Mouse (Mus musculus) spleen, adult 2 months (tissue): ENCODE measurements around the gene Scap. TPM values are rescaled to one million over a fixed set of nuclear protein-coding genes. Genes with fewer than 3 reads are reported as not detected.

ENCODE experiments used
- DNase-seq, 2 experiments: peaks; one replicate each; pipeline versions ENCODE4 v3.0.0 to v3.0.0-alpha.2; 2012 to 2021; ENCODE audit warnings: low spot score in 2 of 2, low read depth in 1 of 2
- H3K27ac ChIP-seq: fragments of 200-500 bp; 2 replicates; pipeline ENCODE4 v1.5.1; 2012; ENCODE audit warnings: low read length, inconsistent platforms; ENCODE audit not compliant: insufficient read depth
- H3K27me3 ChIP-seq: fragments of 200-500 bp; 2 replicates; pipeline ENCODE4 v1.6.1; 2012; ENCODE audit warnings: mild to moderate bottlenecking, moderate library complexity, low read length, inconsistent platforms; ENCODE audit not compliant: control insufficient read depth, insufficient read depth
- H3K36me3 ChIP-seq: fragments of 200-500 bp; 2 replicates; pipeline ENCODE4 v1.6.1; 2012; ENCODE audit warnings: mild to moderate bottlenecking, low read length, inconsistent platforms; ENCODE audit not compliant: control insufficient read depth, insufficient read depth
- H3K4me1 ChIP-seq: fragments of 200-500 bp; 2 replicates; pipeline ENCODE4 v1.6.1; 2011; ENCODE audit warnings: inconsistent platforms; ENCODE audit not compliant: control insufficient read depth, insufficient read depth, insufficient read length
- H3K4me3 ChIP-seq: fragments of 200-500 bp; 2 replicates; pipeline ENCODE4 v1.5.1; 2011; ENCODE audit warnings: mild to moderate bottlenecking, inconsistent platforms; ENCODE audit not compliant: insufficient read depth, insufficient read length; ENCODE audit errors: extremely low read depth
- CTCF ChIP-seq: fragments of 200-500 bp; IDR thresholded peaks from 2 replicates; pipeline ENCODE4 v1.5.1; 2011; ENCODE audit warnings: mild to moderate bottlenecking, inconsistent platforms; ENCODE audit not compliant: insufficient read depth, insufficient read length, insufficient replicate concordance; ENCODE audit errors: extremely low read depth
- POLR2A ChIP-seq: fragments of 200-500 bp; IDR thresholded peaks from 2 replicates; pipeline ENCODE4 v1.6.1; 2011; ENCODE audit warnings: low read depth, low read length, inconsistent platforms
- WGBS: fragments of 180-500 bp; shearing (Covaris S2); methylation state at CpG from one replicate; pipeline ENCODE4 v1.1.7; 2018; 5-methylcytosine and 5-hydroxymethylcytosine counted together
- polyA plus RNA-seq: library from polyadenylated mRNA; depleted of rRNA; stranded (reverse); fragments of >200 nt; gene quantifications from 2 replicates; pipeline ENCODE4 v1.2.3, GENCODE M21; 2012

Gene Scap
- polyA plus RNA-seq, 1 experiment, result 40.4 TPM

GRCm38 (mm10) chr9:110379361-110379760 lies 46.3 kb downstream of the Scap start:
- no peak for DNase-seq
- Histone ChIP-seq H3K4me3 (no peak overlapping the region), H3K27me3 (no peaks in the 10 kb centered on the region), H3K4me1 (no peaks in the 10 kb centered on the region), H3K27ac (no peak overlapping the region), H3K36me3 (peaks cover 46% of the 10 kb centered on the region)
- 96% methylated on average over 8 of the region's 8 CpGs for WGBS
- no peak for TF ChIP-seq POLR2A
- no peak for TF ChIP-seq CTCF

DNA sequence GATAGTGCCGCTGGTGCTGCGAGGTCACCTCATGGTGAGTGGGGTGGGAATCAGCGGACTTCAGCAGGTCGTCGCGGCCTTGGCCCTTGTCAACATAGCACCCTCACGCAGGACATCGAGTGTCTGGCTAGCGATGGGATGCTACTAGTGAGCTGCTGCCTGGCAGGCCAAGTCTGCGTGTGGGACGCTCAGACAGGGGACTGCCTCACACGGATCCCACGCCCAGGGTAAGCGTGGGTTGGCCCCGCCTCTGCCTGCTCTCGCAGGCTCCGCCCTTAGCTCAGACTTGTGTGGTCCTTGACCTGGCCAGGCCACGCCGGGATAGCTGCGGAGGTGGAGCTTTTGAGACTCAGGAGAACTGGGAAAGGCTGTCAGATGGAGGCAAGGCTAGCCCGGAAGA lies 47.6 kb downstream of the Scap start:
- TF ChIP-seq CTCF (no peak), POLR2A (no peak)
- no peak overlapping the region for H3K27ac ChIP-seq
- DNase-seq, result no peak
- H3K4me3 ChIP-seq, result no peak overlapping the region
- no peaks in the 10 kb centered on the region for H3K27me3 ChIP-seq
- WGBS, result 86% methylated on average over 21 of the region's 21 CpGs
- H3K4me1 ChIP-seq, result no peaks in the 10 kb centered on the region
- peaks cover 53% of the 10 kb centered on the region for H3K36me3 ChIP-seq

- WGBS, result 96% methylated on average over 12 of the region's 12 CpGs
- no peak for TF ChIP-seq CTCF
- Histone ChIP-seq H3K27ac (no peak overlapping the region), H3K36me3 (peaks cover 57% of the 10 kb centered on the region), H3K27me3 (no peaks in the 10 kb centered on the region), H3K4me1 (no peaks in the 10 kb centered on the region), H3K4me3 (no peak overlapping the region)
- no peak for DNase-seq
Measured at GRCm38 (mm10) chr9:110381292-110381691, 48.2 kb downstream of the Scap start.

GRCm38 (mm10) chr9:110384369-110384929 lies 51.4 kb downstream of the Scap start:
- peaks cover 68% of the 10 kb centered on the region for H3K36me3 ChIP-seq
- 89% methylated on average over 7 of the region's 7 CpGs for WGBS

GRCm38 (mm10) chr9:110388011-110388410 lies 54.9 kb downstream of the Scap start:
- H3K27me3 ChIP-seq, result no peaks in the 10 kb centered on the region
- TF ChIP-seq POLR2A, result no peak
- no peak for TF ChIP-seq CTCF

More at GRCm38 (mm10) chr9:110384369-110384929, 51.4 kb downstream of the Scap start:
- DNase-seq, result no peak
- no peaks in the 10 kb centered on the region for H3K4me1 ChIP-seq
- H3K4me3 ChIP-seq, result no peak overlapping the region
- no peaks in the 10 kb centered on the region for H3K27me3 ChIP-seq
- no peak overlapping the region for H3K27ac ChIP-seq
- no peak for TF ChIP-seq CTCF
- no peak for TF ChIP-seq POLR2A

DNA sequence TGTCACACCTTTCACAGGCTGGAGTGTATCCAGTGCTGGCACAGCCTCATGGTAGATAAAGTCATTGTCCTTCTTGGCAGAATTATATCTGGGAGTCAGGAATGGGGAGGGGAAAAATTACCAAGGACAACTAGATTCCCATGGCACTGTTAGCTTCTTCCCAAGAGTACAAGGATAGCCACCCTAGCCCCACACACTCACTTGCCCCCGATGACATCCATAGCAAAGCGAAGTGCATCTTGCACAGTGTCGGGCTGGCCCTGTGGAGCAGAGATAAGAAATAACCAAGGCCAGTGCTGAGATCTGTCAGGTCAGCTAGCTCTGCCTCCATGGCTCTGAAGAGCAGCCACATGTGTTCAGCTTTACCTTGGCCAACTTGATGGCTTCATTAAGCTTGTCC lies 57.8 kb downstream of the Scap start:
- Histone ChIP-seq H3K36me3 (peaks cover 56% of the 10 kb centered on the region), H3K27ac (no peak overlapping the region), H3K4me3 (no peak overlapping the region), H3K4me1 (no peaks in the 10 kb centered on the region), H3K27me3 (no peaks in the 10 kb centered on the region)
- no peak for DNase-seq
- WGBS, result 87% methylated on average over 3 of the region's 3 CpGs
- TF ChIP-seq POLR2A (no peak), CTCF (no peak)

More at GRCm38 (mm10) chr9:110388011-110388410, 54.9 kb downstream of the Scap start:
- no peaks in the 10 kb centered on the region for H3K4me1 ChIP-seq
- H3K27ac ChIP-seq, result no peak overlapping the region
- 96% methylated on average over 7 of the region's 7 CpGs for WGBS
- no peak for DNase-seq
- peaks cover 70% of the 10 kb centered on the region for H3K36me3 ChIP-seq
- no peak overlapping the region for H3K4me3 ChIP-seq

GRCm38 (mm10) chr9:110393295-110393694 lies 60.2 kb downstream of the Scap start:
- no peak for DNase-seq
- H3K27ac ChIP-seq, result no peak overlapping the region
- TF ChIP-seq CTCF (no peak), POLR2A (no peak)
- WGBS, result 91% methylated on average over 4 of the region's 4 CpGs
- no peaks in the 10 kb centered on the region for H3K4me1 ChIP-seq
- H3K4me3 ChIP-seq, result no peak overlapping the region
- no peaks in the 10 kb centered on the region for H3K27me3 ChIP-seq
- H3K36me3 ChIP-seq, result peaks cover 37% of the 10 kb centered on the region
